Mouse (Mus musculus) lung, postnatal 0 days (tissue): ENCODE measurements at regions not wholly inside any gene's neighbourhood (a gene's known extent, or its start where the extent isn't known, plus 50 kb on each side); places are given as distances from the start of the nearest gene placed in this dataset.

Experiments
- ATAC-seq: fragments of 200-750 bp; cut with Nextera tagmentation; 2 replicates; pipeline ENCODE4 v1.8.0; 2017; ENCODE audit warnings: moderate library complexity
- DNase-seq: peaks from one replicate; pipeline ENCODE4 v3.0.0-alpha.2; 2016; ENCODE audit warnings: low spot score
- H3K27ac ChIP-seq: fragments of 300-500 bp; sonication (generic); 2 replicates; pipeline ENCODE4 v1.5.1; 2014; ENCODE audit warnings: antibody characterized with exemption, mild to moderate bottlenecking, low read length, mixed read lengths
- H3K27me3 ChIP-seq: fragments of 300-500 bp; sonication (generic); replicated peaks from 2 replicates; pipeline ENCODE4 v1.6.1; 2014; ENCODE audit warnings: low read length, mixed read lengths; ENCODE audit not compliant: insufficient read depth
- H3K36me3 ChIP-seq: fragments of 300-500 bp; sonication (generic); 2 replicates; pipeline ENCODE4 v1.6.1; 2014; ENCODE audit warnings: low read length, mixed read lengths; ENCODE audit not compliant: insufficient read depth
- H3K4me1 ChIP-seq: fragments of 300-500 bp; sonication (generic); 2 replicates; pipeline ENCODE4 v1.6.1; 2014; ENCODE audit warnings: antibody characterized with exemption, low read depth, low read length, mixed read lengths; ENCODE audit not compliant: insufficient read depth
- H3K4me2 ChIP-seq: fragments of 300-500 bp; sonication (generic); replicated peaks from 2 replicates; pipeline ENCODE4 v1.6.1; 2014; ENCODE audit warnings: low read depth, mild to moderate bottlenecking, low read length, moderate library complexity, mixed read lengths
- H3K4me3 ChIP-seq: fragments of 300-500 bp; sonication (generic); 2 replicates; pipeline ENCODE4 v1.5.1; 2014; ENCODE audit warnings: low read depth, low read length
- H3K9ac ChIP-seq: fragments of 300-500 bp; sonication (generic); replicated peaks from 2 replicates; pipeline ENCODE4 v1.6.1; 2014; ENCODE audit warnings: low read depth, mild to moderate bottlenecking
- H3K9me3 ChIP-seq: fragments of 300-500 bp; sonication (generic); 2 replicates; pipeline ENCODE4 v1.6.1; 2016; ENCODE audit warnings: low read length, mixed read lengths
- CTCF ChIP-seq: IDR thresholded peaks from 2 replicates; pipeline ENCODE4 v1.5.1; 2016; ENCODE audit warnings: antibody characterized with exemption, mild to moderate bottlenecking
- EP300 ChIP-seq: IDR thresholded peaks from 2 replicates; pipeline ENCODE4 v1.6.1; 2016; ENCODE audit warnings: antibody characterized with exemption, mild to moderate bottlenecking, control low read depth
- WGBS: fragments of 180-500 bp; shearing (Covaris S2); extraction: QIAGEN DNeasy Blood & Tissue Kit; methylation state at CpG from one replicate; pipeline ENCODE4 v1.1.7; 2014; 5-methylcytosine and 5-hydroxymethylcytosine counted together

- ATAC-seq (no peak), DNase-seq (peak; percentile 10)
- WGBS = 33% methylated on average over 3 of the region's 3 CpGs
- TF ChIP-seq EP300 = no peak
- TF ChIP-seq CTCF = no peak
- Histone ChIP-seq H3K27ac (no peak overlapping the region), H3K9me3 (no peaks in the 10 kb centered on the region), H3K27me3 (no peaks in the 10 kb centered on the region), H3K9ac (no peak overlapping the region), H3K36me3 (no peaks in the 10 kb centered on the region), H3K4me1 (no peaks in the 10 kb centered on the region), H3K4me2 (no peak overlapping the region), H3K4me3 (no peak overlapping the region)
Measured at GRCm38 (mm10) chr1:189068204-189068603, 60.6 kb upstream of the Kctd3 start.

- Histone ChIP-seq H3K9ac (no peak overlapping the region), H3K4me2 (no peak overlapping the region), H3K27ac (no peak overlapping the region), H3K36me3 (no peaks in the 10 kb centered on the region), H3K9me3 (no peaks in the 10 kb centered on the region), H3K4me1 (no peaks in the 10 kb centered on the region), H3K27me3 (no peaks in the 10 kb centered on the region), H3K4me3 (no peak overlapping the region)
- TF ChIP-seq EP300 (no peak), CTCF (no peak)
- WGBS = 76% methylated on average over 16 of the region's 16 CpGs
- DNase-seq (no peak), ATAC-seq (no peak)
Measured at GRCm38 (mm10) chr1:189067204-189067960, 59.7 kb upstream of the Kctd3 start.

- no peak overlapping the region for H3K27ac ChIP-seq
- ATAC-seq (no peak), DNase-seq (no peak)
- H3K36me3 ChIP-seq = no peaks in the 10 kb centered on the region
- no peak overlapping the region for H3K4me3 ChIP-seq
- H3K9ac ChIP-seq = no peak overlapping the region
- no peak overlapping the region for H3K4me2 ChIP-seq
- TF ChIP-seq CTCF (no peak), EP300 (no peak)
- no peaks in the 10 kb centered on the region for H3K4me1 ChIP-seq
- no peaks in the 10 kb centered on the region for H3K9me3 ChIP-seq
- WGBS = 52% methylated on average over 5 of the region's 7 CpGs
- no peaks in the 10 kb centered on the region for H3K27me3 ChIP-seq
Measured at GRCm38 (mm10) chr1:189066446-189067151, 59.0 kb upstream of the Kctd3 start.

GRCm38 (mm10) chr1:189065152-189065910 lies 57.7 kb upstream of the Kctd3 start:
- H3K27ac ChIP-seq = no peak overlapping the region
- no peaks in the 10 kb centered on the region for H3K4me1 ChIP-seq
- no peak overlapping the region for H3K4me3 ChIP-seq
- 78% methylated on average over 5 of the region's 5 CpGs for WGBS
- ATAC-seq (no peak), DNase-seq (no peak)
- TF ChIP-seq CTCF = no peak
- TF ChIP-seq EP300 = no peak
- no peaks in the 10 kb centered on the region for H3K27me3 ChIP-seq
- no peak overlapping the region for H3K9ac ChIP-seq
- no peaks in the 10 kb centered on the region for H3K9me3 ChIP-seq
- H3K4me2 ChIP-seq = no peak overlapping the region
- H3K36me3 ChIP-seq = no peaks in the 10 kb centered on the region

GRCm38 (mm10) chr1:189064629-189065028 lies 57.0 kb upstream of the Kctd3 start:
- WGBS = 88% methylated on average over 4 of the region's 4 CpGs
- Histone ChIP-seq H3K27ac (no peak overlapping the region), H3K9ac (no peak overlapping the region), H3K36me3 (no peaks in the 10 kb centered on the region), H3K4me3 (no peak overlapping the region), H3K4me2 (no peak overlapping the region), H3K9me3 (no peaks in the 10 kb centered on the region), H3K27me3 (no peaks in the 10 kb centered on the region), H3K4me1 (no peaks in the 10 kb centered on the region)
- TF ChIP-seq CTCF (no peak), EP300 (no peak)
- ATAC-seq = no peak
- DNase-seq = no peak

- 45% methylated on average over 2 of the region's 2 CpGs for WGBS
- TF ChIP-seq EP300 (no peak), CTCF (no peak)
Measured at GRCm38 (mm10) chr1:189063699-189064098, 56.1 kb upstream of the Kctd3 start.

More at GRCm38 (mm10) chr1:189063699-189064098, 56.1 kb upstream of the Kctd3 start:
- Histone ChIP-seq H3K4me1 (no peaks in the 10 kb centered on the region), H3K27me3 (no peaks in the 10 kb centered on the region), H3K36me3 (no peaks in the 10 kb centered on the region), H3K27ac (no peak overlapping the region), H3K4me2 (no peak overlapping the region), H3K9ac (no peak overlapping the region), H3K4me3 (no peak overlapping the region), H3K9me3 (no peaks in the 10 kb centered on the region)
- DNase-seq (no peak), ATAC-seq (no peak)
